Mouse (Mus musculus) intestine, postnatal 0 days (tissue): ENCODE results near the gene Tigd4. TPM values are rescaled to one million over a fixed set of nuclear protein-coding genes. Genes with fewer than 3 reads are reported as not detected.

ENCODE experiments used
- ATAC-seq: fragments of 200-750 bp; cut with Nextera tagmentation; 2 replicates; pipeline ENCODE4 v1.8.0; 2017; ENCODE audit warnings: mild to moderate bottlenecking, moderate TSS enrichment, moderate library complexity
- H3K27ac ChIP-seq: fragments of 300-500 bp; sonication (generic); 2 replicates; pipeline ENCODE4 v1.5.1; 2014; ENCODE audit warnings: mild to moderate bottlenecking, low read depth, low read length, moderate library complexity
- H3K27me3 ChIP-seq: fragments of 300-500 bp; sonication (generic); replicated peaks from 2 replicates; pipeline ENCODE4 v1.6.1; 2014; ENCODE audit warnings: low read length, mixed read lengths; ENCODE audit not compliant: control insufficient read depth, insufficient read depth
- H3K36me3 ChIP-seq: fragments of 300-500 bp; sonication (generic); 2 replicates; pipeline ENCODE4 v1.6.1; 2014; ENCODE audit warnings: mild to moderate bottlenecking, moderate library complexity; ENCODE audit not compliant: control insufficient read depth, insufficient read depth
- H3K4me1 ChIP-seq: fragments of 300-500 bp; sonication (generic); replicated peaks from 2 replicates; pipeline ENCODE4 v1.6.1; 2014; ENCODE audit warnings: antibody characterized with exemption, low read length, mixed read lengths; ENCODE audit not compliant: control insufficient read depth, insufficient read depth
- H3K4me2 ChIP-seq: fragments of 300-500 bp; sonication (generic); replicated peaks from 2 replicates; pipeline ENCODE4 v1.6.1; 2014; ENCODE audit warnings: low read depth, mild to moderate bottlenecking, moderate library complexity
- H3K4me3 ChIP-seq: fragments of 300-500 bp; sonication (generic); 2 replicates; pipeline ENCODE4 v1.5.1; 2014; ENCODE audit warnings: low read depth, low read length
- H3K9ac ChIP-seq: fragments of 300-500 bp; sonication (generic); 2 replicates; pipeline ENCODE4 v1.6.1; 2014; ENCODE audit warnings: mild to moderate bottlenecking, low read depth, low read length
- H3K9me3 ChIP-seq: fragments of 300-500 bp; sonication (generic); 2 replicates; pipeline ENCODE4 v1.6.1; 2016; ENCODE audit warnings: mixed run types; ENCODE audit not compliant: control insufficient read depth
- CTCF ChIP-seq: sonication (generic); IDR thresholded peaks from 2 replicates; pipeline ENCODE4 v1.5.1; 2016; ENCODE audit warnings: low read depth, mild to moderate bottlenecking, control low read depth, antibody characterized with exemption, moderate library complexity
- WGBS: fragments of 180-500 bp; shearing (Covaris S2); extraction: QIAGEN DNeasy Blood & Tissue Kit; methylation state at CpG from one replicate; pipeline ENCODE4 v1.1.7; 2014; 5-methylcytosine and 5-hydroxymethylcytosine counted together
- polyA plus RNA-seq: library from polyadenylated mRNA; unstranded; fragments of >200 nt; fragmentation: Nextera tagmentation; extraction: Ambion mirVana; gene quantifications from 2 replicates; pipeline ENCODE4 v1.2.1, GENCODE M21; 2015

Tigd4 gene
- polyA plus RNA-seq, 1 experiment from 2014 or later = not detected

- H3K36me3 ChIP-seq = no peaks in the 10 kb centered on the region; the same call in 1 of the 2 replicates
- TF ChIP-seq CTCF = no peak
- no peaks in the 10 kb centered on the region for H3K9me3 ChIP-seq
- WGBS = 80% methylated on average over 6 of the region's 6 CpGs
- no peak overlapping the region for H3K9ac ChIP-seq
- H3K4me2 ChIP-seq = no peak overlapping the region
- H3K27ac ChIP-seq = no peak overlapping the region
- ATAC-seq = no peak
- H3K4me3 ChIP-seq = no peak overlapping the region
- H3K4me1 ChIP-seq = no peaks in the 10 kb centered on the region; the same call in 1 of the 2 replicates
- H3K27me3 ChIP-seq = no peaks in the 10 kb centered on the region
Measured at GRCm38 (mm10) chr3:84569587-84569986, 23.8 kb upstream of the Tigd4 start.

- Histone ChIP-seq H3K36me3 (no peaks in the 10 kb centered on the region; the same call in 1 of the 2 replicates), H3K9ac (no peak overlapping the region), H3K27ac (no peak overlapping the region), H3K4me2 (no peak overlapping the region), H3K27me3 (no peaks in the 10 kb centered on the region), H3K4me3 (no peak overlapping the region), H3K9me3 (no peaks in the 10 kb centered on the region), H3K4me1 (no peaks in the 10 kb centered on the region; the same call in 1 of the 2 replicates)
- TF ChIP-seq CTCF = no peak
- WGBS = 70% methylated on average over 3 of the region's 3 CpGs
- ATAC-seq = no peak
Measured at GRCm38 (mm10) chr3:84570501-84570900, 22.9 kb upstream of the Tigd4 start.

- TF ChIP-seq CTCF = no peak
- no peaks in the 10 kb centered on the region for H3K36me3 ChIP-seq
- peaks cover 13% of the 10 kb centered on the region; the same call in 1 of the 2 replicates for H3K4me1 ChIP-seq
- H3K4me2 ChIP-seq = peak overlapping the region; percentile 75
- no peaks in the 10 kb centered on the region for H3K27me3 ChIP-seq
- 14% methylated on average over 4 of the region's 4 CpGs for WGBS
- no peak overlapping the region for H3K27ac ChIP-seq
- no peaks in the 10 kb centered on the region for H3K9me3 ChIP-seq
- ATAC-seq = no peak
- H3K9ac ChIP-seq = no peak overlapping the region; the same call in 1 of the 2 replicates
- H3K4me3 ChIP-seq = peak overlapping the region; percentile 79
Measured at GRCm38 (mm10) chr3:84580716-84581115, 12.7 kb upstream of the Tigd4 start.

- WGBS = 0% methylated on average over 4 of the region's 4 CpGs
- Histone ChIP-seq H3K36me3 (no peaks in the 10 kb centered on the region), H3K4me2 (peak overlapping the region; percentile 75), H3K27me3 (no peaks in the 10 kb centered on the region), H3K9ac (peak overlapping the region; percentile 67), H3K9me3 (no peaks in the 10 kb centered on the region), H3K27ac (peak overlapping the region; percentile 92), H3K4me3 (peak overlapping the region; percentile 79), H3K4me1 (peaks cover 11% of the 10 kb centered on the region; the same call in 1 of the 2 replicates)
- no peak for ATAC-seq
- no peak for TF ChIP-seq CTCF
Measured at GRCm38 (mm10) chr3:84581696-84582022, 11.7 kb upstream of the Tigd4 start.

GRCm38 (mm10) chr3:84582023-84582912 is 11.1 kb upstream of the Tigd4 start, which contains the start of gene Arfip1:
Gene Arfip1 (minus strand): TSS chr3:84582625.
- no peak; the same call in 1 of the 2 replicates for TF ChIP-seq CTCF
- H3K4me2 ChIP-seq = peak within 1 kb of the TSS; percentile 75
- ATAC-seq = peak; percentile 98
- no peaks in the 10 kb centered on the region for H3K9me3 ChIP-seq
- no peaks in the 10 kb centered on the region for H3K36me3 ChIP-seq
- under 1% methylated on average over 62 of the region's 70 CpGs for WGBS
- H3K27ac ChIP-seq = peak within 1 kb of the TSS; percentile 92
- peak within 1 kb of the TSS; percentile 79 for H3K4me3 ChIP-seq
- no peaks in the 10 kb centered on the region for H3K27me3 ChIP-seq
- peak within 1 kb of the TSS; percentile 67 for H3K9ac ChIP-seq
- H3K4me1 ChIP-seq = peaks cover 11% of the 10 kb centered on the region; the same call in 1 of the 2 replicates

- H3K36me3 ChIP-seq = no peaks in the 10 kb centered on the region
- peak; percentile 19; the same call in 1 of the 2 replicates for ATAC-seq
- WGBS = 0% methylated on average over 27 of the region's 27 CpGs
Measured at GRCm38 (mm10) chr3:84582913-84583276, 10.5 kb upstream of the Tigd4 start.

More at GRCm38 (mm10) chr3:84582913-84583276, 10.5 kb upstream of the Tigd4 start:
- H3K9ac ChIP-seq = peak overlapping the region; percentile 67
- peak overlapping the region; percentile 75 for H3K4me2 ChIP-seq
- peak overlapping the region; percentile 79 for H3K4me3 ChIP-seq
- H3K27me3 ChIP-seq = no peaks in the 10 kb centered on the region
- peaks cover 11% of the 10 kb centered on the region; the same call in 1 of the 2 replicates for H3K4me1 ChIP-seq
- H3K9me3 ChIP-seq = no peaks in the 10 kb centered on the region
- peak overlapping the region; percentile 92 for H3K27ac ChIP-seq
- no peak for TF ChIP-seq CTCF
